Mouse (Mus musculus) v-Abl transformed pro-B cells (cell line): ENCODE data around the gene Hmcn1.

ENCODE experiments used
- in situ Hi-C, 2 experiments: fragments of 400-800 bp; cut with MboI; formaldehyde crosslinking; loops; one replicate each; pipeline ENCODE4 v1.15.1; 2025; ENCODE audit not compliant: unreplicated experiment in 2 of 2

The Hmcn1 gene

DNA sequence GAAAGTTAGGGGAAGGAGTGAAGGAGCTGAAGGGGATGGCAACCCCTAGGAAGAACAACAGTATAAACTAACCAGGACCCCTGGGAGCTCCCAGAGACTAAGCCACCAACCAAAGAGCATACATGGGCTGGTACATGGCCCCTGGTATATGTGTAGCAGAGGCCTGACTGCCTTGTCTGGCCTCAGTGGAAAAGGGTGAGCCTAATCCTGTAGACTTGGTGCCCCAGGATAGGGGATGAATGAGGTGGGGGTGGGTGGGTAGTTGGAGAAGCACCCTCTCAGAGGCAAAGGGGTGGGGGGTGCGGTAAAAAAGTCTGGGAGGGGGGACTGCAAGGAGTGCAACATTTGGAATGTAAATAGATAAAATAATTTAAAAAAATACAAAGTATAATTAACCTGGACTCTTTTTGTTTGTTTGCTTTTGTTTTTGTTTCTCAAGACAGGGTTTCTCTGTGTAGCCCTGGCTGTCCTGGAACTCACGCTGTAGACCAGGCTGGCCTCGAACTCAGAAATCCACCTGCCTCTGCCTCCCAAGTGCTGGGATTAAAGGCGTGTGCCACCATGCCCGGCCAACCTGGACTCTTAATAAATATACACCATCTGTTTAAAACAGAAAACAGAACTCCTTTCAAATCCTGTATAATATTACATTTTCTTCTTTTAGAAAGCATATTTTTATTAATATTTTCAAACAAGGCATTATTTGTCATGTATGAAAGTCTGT is 423.3 kb downstream of the Hmcn1 start:
- in situ Hi-C loops = no loop called here

DNA sequence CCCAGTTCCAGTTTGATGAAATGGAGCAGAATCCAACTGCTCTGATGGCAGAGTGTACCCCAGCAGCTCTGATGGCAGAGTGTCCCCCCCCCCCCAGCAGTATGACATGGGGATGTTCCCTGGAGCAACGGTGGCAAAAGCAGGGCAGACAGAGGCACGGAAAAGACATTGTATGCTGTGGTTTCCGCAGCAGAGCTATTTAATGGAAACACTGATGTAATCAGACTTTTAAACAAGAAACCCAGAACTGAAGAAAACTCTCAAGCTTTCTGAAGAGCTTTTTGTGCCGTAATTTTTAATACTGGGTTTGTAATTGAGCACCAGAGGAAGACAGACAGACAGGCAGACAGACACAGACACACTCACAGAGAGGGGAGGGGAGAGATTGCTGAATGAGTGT is 426.9 kb downstream of the Hmcn1 start:
- in situ Hi-C loops = no loop called here

DNA sequence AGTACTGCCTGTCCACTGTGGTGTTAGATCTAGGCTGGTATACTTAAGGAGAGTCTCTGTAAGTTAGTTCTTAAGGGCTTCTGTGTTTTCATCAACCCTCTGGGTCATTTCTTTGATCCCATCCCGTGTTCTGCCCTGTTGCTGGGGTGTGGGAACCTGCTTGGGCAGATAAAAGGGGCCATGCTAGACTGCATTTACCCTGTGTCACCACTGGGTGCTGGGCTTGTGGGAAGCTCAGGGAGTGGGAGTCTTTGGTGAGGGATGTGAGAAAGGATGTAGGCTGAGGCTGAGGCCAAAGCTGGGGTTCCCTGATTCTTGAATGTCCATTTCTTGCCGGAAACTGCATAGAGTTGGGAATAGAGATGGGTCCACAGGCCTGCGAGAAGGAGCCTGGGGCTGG is 436.6 kb downstream of the Hmcn1 start:
- in situ Hi-C loops = no loop called here

DNA sequence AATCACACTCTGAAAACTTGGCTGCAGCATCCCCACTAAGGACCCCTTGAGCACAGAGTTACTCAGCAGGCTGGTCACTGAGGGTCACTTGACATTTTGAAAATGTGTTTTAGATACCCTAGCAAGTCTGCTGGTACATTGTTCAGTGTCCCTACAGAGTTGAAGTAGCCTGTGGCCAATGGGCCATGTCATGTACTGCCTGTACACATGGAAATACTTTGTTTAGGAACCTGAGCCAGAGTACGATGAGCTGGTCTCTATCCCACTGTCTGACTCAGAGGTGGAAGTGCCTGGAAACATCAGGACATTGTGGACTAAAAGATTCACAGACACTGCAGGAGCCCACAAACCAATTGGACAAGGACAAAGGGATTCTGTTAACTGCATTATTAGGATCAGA is 441.8 kb downstream of the Hmcn1 start:
- in situ Hi-C loops = no loop called here

DNA sequence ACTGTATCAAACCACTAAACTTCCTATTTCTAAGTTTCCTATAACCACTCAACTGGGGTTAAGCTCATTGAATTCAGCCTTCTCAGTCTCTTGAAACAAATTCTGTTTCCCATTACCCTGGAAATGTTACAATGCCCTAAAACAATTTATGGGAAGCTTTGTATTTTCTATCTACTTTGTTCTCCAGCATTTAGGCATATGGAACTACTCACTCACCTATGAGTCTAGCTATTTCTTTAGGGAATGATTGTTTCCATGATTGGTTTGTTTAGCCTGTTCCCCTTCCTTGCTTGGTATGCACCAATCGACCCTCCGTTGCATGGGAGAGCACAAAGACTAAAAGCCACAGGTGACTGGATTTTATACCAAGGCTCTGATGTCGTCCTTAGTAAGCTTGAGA is 446.8 kb downstream of the Hmcn1 start:
- in situ Hi-C loops = loop anchor here in 1 of 2 experiments (25.0 kb wide), 2 partner anchors 366 to 466 kb away; no protein-coding TSS in a partner anchor

DNA sequence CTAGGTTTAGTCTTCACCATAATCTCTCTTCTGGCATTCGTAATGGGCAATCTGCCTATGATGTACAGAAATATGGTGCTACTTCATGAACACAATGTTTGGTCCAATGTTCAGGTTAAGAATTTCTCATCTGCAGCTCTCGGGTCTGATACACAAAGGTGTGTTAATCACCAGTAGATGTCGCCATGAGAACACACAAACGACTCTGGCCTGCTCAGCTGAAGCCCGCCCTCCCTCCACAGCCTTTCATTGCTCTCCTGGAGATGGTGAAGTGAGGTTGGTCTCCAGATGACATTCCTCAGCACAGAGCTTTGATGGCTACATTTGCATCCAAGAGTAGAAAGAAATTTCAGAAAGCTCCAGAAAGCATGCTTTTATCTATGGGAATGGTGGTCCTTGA is 453.0 kb downstream of the Hmcn1 start:
- in situ Hi-C loops = loop anchor here in 1 of 2 experiments (25.0 kb wide), 2 partner anchors 372 to 472 kb away; no protein-coding TSS in a partner anchor

DNA sequence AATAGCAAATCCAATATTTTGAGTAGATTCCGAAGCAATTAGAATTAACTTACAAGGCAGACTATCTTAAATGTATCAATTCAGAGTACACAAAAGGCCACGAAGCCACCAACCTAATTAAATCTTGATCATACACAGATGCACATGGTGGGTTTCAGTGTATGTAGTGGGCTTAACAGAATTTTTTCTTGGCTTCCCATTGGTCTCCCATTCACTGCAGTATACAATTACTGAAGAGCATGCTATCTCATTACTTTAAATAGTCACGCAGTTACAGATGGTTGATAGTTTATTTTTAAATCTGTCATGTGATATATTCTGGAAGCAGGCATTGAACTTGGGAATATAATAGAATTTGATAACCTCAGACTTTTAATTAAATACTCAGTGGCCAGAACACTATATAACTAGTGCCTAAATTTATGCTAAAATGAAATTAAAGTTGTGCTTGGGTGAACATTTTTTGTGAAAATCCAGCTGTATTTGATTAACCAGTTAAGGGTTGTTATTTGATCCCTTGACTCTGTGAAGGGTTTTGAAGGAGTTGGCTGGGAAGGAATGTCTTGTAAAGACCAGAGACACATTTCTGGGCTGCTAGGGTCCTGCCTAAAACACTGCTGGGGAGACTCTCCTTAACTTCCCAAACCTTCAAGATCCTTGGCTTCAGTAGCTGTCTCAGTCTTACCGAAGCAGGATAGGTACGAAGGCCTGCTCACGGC is 455.7 kb downstream of the Hmcn1 start:
- in situ Hi-C loops = loop anchor here in 1 of 2 experiments (25.0 kb wide), 2 partner anchors 375 to 475 kb away; no protein-coding TSS in a partner anchor

DNA sequence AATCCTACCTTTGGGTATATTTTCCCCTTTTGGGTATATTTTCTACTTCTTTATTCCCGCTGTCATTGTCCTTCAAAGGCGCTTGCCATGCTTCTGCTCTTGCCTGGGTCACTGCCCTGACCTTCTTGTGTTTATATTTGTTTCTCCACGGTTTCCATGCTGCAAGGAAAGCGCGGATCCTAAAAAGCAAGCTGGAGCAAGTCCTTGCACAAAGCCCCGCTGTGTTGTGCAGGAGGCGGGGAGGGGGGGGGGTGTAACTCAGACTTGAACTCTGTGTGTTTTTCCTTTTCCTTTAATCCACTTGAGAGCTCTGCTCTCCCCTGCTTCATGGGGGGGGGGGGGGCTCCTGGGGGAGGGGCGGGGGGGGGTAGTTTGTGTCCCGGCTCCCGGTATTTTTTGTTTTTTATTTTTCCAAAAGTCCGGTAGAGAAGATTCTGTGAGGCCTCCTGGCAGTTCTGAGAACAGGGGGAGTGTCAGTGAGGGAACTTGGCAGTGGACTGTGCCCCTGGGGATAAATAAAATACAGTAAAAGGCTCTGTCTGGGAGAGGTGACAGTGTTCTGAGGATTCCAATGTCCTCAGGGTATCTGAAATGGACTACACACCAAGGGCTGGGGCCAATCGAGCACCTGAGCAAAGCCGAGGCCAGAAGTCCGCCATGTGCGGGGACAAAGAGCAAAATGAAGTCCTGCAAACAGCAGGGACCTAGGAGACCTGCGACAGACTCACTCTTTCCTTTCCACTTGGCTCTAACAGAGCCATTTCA is 457.3 kb downstream of the Hmcn1 start:
- in situ Hi-C loops = loop anchor here in 1 of 2 experiments (25.0 kb wide), 2 partner anchors 376 to 476 kb away; no protein-coding TSS in a partner anchor

DNA sequence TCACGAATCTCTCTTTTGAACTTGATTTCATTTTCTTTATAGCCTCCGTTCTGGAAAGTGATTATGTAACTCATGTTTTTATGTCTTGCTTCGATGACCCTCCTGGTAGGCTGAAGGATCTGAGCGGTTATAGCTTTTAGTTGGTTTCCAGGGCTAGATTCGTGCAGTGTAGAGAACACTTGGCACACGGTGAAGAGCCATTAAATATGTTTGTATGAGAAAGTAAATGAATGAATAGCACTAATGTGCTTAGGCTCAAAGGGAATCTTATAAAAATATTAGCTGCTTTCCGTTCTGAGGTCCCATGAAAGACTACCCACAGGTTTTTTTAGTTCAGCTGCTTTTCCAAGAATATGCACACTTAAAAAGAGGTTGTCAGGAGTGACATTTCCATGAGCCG is 458.6 kb downstream of the Hmcn1 start:
- in situ Hi-C loops = loop anchor here in 1 of 2 experiments (25.0 kb wide), 2 partner anchors 378 to 478 kb away; no protein-coding TSS in a partner anchor

DNA sequence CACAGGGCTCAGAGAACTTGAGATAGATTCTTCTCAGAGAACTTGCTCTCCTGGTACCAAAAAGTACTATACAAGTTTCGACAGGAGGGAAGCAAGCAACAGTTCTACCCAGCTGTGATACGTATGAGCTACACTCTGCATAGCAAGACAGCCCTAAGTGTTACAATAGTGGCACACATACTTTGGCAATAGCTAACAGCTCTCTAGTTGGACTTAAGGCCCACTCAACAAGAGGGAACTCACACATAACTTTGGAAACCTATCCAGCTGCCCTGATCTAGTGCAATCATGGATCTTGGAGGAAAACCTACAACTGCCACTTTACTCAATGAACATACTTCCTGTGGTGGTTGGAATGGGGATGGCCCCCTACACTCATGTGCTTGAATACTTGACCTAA is 480.2 kb downstream of the Hmcn1 start:
- in situ Hi-C loops = no loop called here
